Mouse (Mus musculus) CD8-positive naive resting alpha-beta T cell, adult 2 months (primary cell): Measurements from ENCODE around the gene Olfr49.
"Not testable (repeated sequence)": the region's sequence is repeated elsewhere in the genome, so short reads cannot be mapped to it uniquely, and the experiment has no call there.

Source experiments
- DNase-seq, 2 experiments: peaks; one replicate each; pipeline ENCODE4 v3.0.0; 2022; ENCODE audit warnings: low read depth in 2 of 2, low spot score in 2 of 2

The Olfr49 gene

DNA sequence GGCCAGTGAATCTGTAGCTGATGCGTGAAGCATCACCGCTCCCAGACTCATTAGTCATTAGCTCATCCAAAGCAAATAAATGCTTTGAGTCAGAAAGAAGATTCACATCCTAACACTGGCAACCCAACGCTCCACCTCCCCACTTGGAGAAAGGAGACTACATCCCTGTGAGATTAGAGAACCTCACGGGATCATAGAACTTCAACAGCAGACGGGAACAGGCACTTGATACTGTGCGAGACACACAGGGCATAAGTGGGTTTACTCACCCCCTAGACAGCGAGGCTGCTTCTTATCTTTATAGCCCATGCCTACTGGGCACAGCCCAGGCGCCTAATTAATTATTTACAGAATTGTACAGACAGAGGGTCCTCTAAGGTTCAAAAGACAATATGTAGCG is 52.6 kb downstream of the Olfr49 start:
- DNase-seq = no peak

DNA sequence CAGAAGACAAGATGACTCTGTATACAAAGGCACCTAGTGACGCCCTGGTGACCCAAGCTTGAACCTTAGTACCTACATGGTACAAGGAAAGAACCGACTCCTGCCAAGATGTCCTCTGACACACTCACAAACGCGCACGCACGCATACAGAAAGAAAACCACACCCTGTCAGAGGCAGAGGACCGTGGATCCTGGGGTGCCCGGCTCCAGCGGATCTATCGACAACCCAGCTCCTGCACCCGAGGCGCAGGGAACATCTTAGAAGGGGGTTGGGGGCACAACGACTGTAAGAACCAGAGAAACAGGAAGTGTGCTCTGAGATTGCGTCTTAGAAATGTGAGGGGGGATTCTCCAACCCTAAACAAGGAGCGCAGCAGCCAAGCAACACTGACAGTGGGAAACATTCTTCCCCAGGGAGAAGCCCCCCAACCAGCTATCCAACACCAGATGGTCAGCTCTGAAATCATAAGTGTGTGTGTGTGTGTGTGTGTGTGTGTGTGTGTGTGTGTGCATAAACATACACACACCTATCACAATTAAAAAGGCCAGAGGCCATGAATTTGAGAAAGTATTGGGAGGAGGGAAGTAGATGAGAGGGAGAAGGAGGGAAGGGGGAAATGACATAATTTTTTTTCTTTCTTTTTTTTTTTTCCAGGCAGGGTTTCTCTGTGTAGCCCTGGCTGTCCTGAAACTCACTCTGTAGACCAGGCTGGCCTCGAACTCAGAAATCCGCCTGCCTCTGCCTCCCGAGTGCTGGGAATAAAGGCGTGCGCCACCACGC is 53.4 kb downstream of the Olfr49 start:
- DNase-seq = peak; percentile 74 to 79

DNA sequence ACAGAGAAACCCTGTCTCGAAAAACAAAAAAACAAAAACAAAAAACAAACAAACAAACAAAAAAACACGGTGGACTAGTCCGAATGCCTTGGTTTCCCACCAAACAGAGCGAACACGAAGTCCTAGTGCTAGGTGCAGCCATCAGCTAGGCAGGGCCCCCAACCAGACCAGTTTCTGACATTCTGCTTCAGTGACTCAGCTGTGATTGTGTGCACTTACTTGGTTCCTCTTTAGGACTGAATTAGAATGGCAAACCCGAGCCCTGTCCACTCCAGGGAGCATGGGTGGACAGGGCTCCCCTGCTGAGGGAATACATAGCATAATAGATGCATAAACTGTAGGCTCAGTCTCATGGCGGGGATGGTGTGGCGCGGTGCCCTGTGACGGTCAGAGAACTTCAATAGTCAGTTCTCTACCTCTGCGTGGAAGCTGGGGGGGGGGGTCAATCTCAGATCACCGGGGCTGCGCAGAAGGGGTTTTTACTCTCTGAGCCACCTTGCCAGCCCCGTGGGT is 54.0 kb downstream of the Olfr49 start:
- DNase-seq = no peak

DNA sequence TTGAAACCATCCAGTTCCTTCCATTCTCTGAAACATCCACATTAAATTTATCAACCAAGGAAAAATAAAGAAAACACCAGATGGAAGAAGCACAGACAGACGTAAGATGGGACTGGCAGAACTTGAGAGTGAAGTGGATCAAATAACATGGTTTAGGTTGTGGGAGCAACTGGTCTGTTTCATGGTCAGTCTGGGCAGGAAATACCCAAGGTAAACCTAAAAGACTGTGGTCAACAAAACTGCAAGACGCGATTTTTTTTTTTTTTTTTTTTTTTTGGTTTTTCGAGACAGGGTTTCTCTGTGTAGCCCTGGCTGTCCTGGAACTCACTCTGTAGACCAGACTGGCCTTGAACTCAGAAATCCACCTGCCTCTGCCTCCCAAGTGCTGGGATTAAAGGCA is 54.9 kb downstream of the Olfr49 start:
- DNase-seq = not testable (repeated sequence)

DNA sequence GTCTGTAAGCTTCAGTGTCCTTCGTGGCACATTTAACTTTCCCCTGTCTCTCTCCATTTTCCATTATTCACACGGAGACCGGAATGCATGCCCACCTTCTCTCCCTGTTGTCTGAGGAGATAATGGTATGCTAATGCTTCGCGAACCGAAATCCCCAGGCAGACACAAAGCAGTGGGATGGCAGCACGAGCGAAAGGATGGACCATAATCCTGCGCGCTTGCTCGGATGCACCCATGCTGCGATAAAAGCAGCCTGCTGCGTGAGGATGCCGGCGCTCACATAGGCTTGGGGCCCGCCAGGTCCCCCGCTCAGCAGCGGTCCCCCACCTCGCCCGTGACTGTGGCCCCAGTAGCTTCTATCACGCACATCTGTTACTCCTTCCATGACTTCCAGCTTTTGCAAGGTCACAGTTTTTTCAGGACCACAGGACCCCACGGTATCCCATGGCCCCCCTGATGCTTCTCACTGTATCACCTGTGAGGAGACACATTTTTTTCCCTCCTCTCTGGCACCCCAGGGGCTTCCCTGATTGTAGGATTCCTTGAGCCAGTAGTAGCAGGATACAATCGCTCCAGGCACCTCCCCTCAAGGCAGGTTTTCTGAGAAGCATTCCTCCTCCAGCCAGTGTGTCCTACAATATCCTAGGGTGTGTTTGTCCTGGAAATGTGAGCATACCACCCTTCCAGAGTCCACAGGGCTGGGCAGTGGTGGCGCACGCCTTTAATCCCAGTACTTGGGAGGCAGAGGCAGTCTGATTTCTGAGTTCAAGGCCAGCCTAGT is 55.6 kb downstream of the Olfr49 start:
- no peak for DNase-seq

DNA sequence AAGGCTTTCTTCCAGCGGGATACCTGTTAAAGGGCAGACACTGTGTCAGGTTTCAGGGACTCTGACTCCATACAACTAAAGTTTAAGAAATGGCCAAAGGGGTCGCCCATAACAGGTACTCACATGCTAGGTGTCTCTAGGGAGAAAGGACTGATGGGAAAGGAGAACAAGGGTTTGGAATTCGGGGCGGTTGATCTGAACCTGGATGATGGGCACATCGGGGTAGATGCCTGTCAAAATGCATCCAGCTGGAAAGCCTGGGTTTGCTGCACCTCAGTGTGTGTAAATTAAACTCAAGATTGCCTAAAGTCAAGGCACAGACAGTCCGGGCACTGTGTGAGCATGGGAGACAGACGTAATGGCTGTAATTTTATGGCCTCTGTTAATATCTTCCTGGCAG is 56.2 kb downstream of the Olfr49 start:
- DNase-seq = no peak
